Mouse (Mus musculus): Measurements from ENCODE around the gene Fbxl18.
"Not testable (repeated sequence)": the region's sequence is repeated elsewhere in the genome, so short reads cannot be mapped to it uniquely, and the experiment has no call there.

DNA sequence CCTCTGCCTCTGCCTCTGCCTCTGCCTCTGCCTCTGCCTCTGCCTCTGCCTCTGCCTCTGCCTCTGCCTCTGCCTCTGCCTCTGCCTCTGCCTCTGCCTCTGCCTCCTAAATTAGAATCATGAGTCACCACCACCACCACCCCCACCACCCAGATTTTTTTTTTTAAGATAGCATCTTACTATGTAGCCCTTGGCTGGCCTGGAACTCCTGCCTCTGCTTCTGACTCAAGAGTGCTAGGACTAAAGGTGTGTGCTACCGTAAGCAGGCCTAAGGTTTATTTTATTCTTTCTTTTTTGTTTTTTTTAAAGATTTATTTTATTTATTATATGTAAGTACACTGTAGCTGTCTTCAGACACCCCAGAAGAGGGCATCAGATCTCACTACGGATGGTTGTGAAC, 57.8 kb downstream of the Fbxl18 start:
- TF ChIP-seq CTCF (IDR thresholded peaks at IDR 0.05; ENCODE audit: control insufficient read depth, insufficient read depth, insufficient read length); CEBPB (IDR thresholded peaks at IDR 0.05; ENCODE audit: low read depth); FOSL1 (IDR thresholded peaks at IDR 0.05; ENCODE audit: insufficient read depth, low read length, poor library complexity, severe bottlenecking); MYOG (IDR thresholded peaks at IDR 0.05; ENCODE audit: control insufficient read depth, extremely low read depth, insufficient read length): not testable (repeated sequence)

Data from C2C12 (cell line).